Mouse (Mus musculus) brain, embryonic 14.5 days (tissue): Measurements from ENCODE around the gene Cdpf1. TPM values are rescaled to one million over a fixed set of nuclear protein-coding genes. Genes with fewer than 3 reads are reported as not detected.
A peak's percentile ranks its signal among the peaks of the same experiment; 100 is the strongest.
"Not testable (repeated sequence)": the region's sequence is repeated elsewhere in the genome, so short reads cannot be mapped to it uniquely, and the experiment has no call there.

Source experiments
- DNase-seq: peaks from one replicate; pipeline ENCODE4 v3.0.0-alpha.2; 2011; ENCODE audit warnings: low read depth
- CTCF ChIP-seq: fragments of 200-500 bp; IDR thresholded peaks from 2 replicates; pipeline ENCODE4 v1.5.1; 2012; ENCODE audit warnings: inconsistent platforms, mild to moderate bottlenecking, moderate library complexity, borderline replicate concordance; ENCODE audit not compliant: insufficient read depth, insufficient read length; ENCODE audit errors: extremely low read depth
- POLR2A ChIP-seq: fragments of 200-500 bp; IDR thresholded peaks from 2 replicates; pipeline ENCODE4 v1.6.1; 2012; ENCODE audit warnings: mild to moderate bottlenecking, inconsistent platforms, borderline replicate concordance; ENCODE audit not compliant: poor library complexity, insufficient read depth, insufficient read length, severe bottlenecking; ENCODE audit errors: extremely low read depth
- polyA plus RNA-seq: library from polyadenylated mRNA; depleted of rRNA; stranded (reverse); fragments of >200 nt; gene quantifications from 2 replicates; pipeline ENCODE4 v1.2.3, GENCODE M21; 2012

Gene Cdpf1
- polyA plus RNA-seq, 1 experiment = 14.3 TPM

- DNase-seq = no peak
- TF ChIP-seq CTCF = no peak
- TF ChIP-seq POLR2A = no peak
These were observed 12.8 kb downstream of the Cdpf1 start for GRCm38 (mm10) chr15:85798676-85799075.

DNA sequence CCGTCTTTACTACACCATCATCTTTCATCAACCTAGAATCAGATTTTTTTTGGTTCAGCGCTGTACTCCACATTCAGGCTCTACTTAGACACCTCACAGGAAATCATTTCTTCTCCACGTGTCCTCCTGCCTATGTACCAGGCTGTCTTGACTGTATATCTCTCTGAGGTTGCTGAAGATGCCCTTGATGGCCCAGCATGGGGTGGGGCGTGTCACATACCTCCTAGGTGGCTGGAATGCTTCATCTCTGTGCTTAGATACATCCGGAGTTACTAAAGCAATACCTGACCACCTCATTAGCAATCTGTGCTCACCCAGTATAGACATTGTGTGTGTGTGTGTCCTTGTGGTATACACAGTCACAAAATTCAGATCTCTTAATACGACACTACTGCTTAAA is 16.0 kb downstream of the Cdpf1 start:
- TF ChIP-seq POLR2A = no peak
- TF ChIP-seq CTCF = no peak
- DNase-seq = no peak

DNA sequence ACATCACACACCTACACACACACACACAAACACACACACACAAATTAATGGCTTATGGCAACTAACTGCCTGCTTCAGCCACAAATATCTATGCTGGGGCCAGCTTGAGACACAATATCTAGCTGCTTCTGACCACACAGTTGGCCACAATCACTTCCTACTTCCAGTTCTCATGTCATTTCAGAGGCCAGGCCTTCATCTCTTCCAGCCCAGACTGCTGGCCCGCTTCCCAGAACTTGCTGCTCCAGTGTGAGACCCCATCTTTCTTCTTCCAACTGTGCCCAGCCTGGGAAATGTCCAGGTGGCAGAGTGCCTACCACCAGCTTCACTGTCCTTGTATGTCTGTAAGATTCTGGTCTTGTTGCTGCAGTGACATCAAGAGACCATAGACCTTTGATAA is 18.7 kb downstream of the Cdpf1 start:
- DNase-seq = peak; percentile 74
- TF ChIP-seq POLR2A (no peak), CTCF (no peak)

DNA sequence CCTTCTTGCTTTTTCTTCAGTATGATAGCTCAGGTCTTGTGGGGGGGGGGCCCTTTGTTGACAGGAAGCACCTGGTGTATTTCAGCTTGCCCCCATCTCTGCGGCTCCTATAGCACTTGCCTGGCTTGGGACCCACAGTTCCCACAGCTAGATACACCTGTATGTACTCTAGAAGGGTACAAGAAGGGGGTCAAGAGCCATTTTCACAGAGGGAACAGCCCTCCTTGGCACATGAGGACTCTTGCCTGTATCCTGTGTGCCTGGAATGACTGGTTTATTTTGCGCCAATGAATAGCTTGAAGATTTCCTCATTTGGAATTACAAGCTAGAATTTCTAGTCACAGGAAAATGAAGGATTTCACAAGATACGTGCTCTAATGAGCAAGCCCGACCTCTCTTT is 20.0 kb downstream of the Cdpf1 start:
- DNase-seq = no peak

GRCm38 (mm10) chr15:85788633-85789032 is 22.9 kb downstream of the Cdpf1 start:
- no peak for TF ChIP-seq CTCF
- TF ChIP-seq POLR2A = no peak
- no peak for DNase-seq

More for the DNA sequence above, 20.0 kb downstream of the Cdpf1 start:
- TF ChIP-seq POLR2A (no peak), CTCF (no peak)

GRCm38 (mm10) chr15:85788051-85788450 is 23.4 kb downstream of the Cdpf1 start:
- no peak for DNase-seq
- TF ChIP-seq POLR2A (no peak), CTCF (no peak)

GRCm38 (mm10) chr15:85787482-85787881 is 24.0 kb downstream of the Cdpf1 start:
- no peak for DNase-seq
- TF ChIP-seq POLR2A (no peak), CTCF (no peak)

DNA sequence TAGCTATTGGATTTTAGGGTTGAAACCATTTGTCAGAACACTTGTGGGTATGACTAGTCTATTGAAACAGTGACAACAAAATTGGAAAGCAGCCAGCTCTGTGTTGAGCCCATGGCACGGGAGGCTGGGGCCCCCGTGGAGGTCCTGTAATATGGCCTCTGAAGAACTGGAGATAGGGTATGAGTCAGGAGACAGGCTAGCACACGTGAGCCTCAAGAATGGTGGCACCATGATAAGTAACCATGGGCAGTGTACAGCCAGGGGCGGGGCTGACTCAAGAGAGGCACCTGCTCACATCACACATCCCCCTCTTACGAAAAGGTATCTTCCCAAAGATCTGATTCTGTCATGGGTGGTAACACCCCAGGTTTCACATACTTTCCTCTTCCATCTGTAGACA is 24.8 kb downstream of the Cdpf1 start:
- TF ChIP-seq POLR2A (no peak), CTCF (no peak)
- no peak for DNase-seq

DNA sequence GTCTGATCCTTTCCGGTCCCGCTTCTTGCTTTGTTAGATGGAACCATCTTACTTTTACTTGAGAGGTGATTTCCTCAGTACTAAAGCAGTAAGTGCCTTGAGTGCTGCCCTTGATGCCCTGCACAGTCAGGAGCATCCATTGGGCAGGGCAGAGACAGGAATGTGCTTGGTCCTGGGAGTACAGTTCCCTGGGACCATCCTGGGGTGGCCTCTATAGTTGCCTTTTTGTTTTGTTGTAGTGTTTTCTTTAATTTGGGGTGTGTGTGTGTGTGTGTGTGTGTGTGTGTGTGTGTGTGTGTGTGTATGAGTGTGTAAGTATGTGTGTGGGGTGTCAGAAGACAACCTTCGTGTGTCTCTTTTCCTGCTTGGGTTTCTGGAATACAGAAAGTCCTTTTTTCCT is 27.2 kb downstream of the Cdpf1 start:
- no peak for DNase-seq
- TF ChIP-seq POLR2A (no peak), CTCF (no peak)

GRCm38 (mm10) chr15:85783146-85783545 is 28.4 kb downstream of the Cdpf1 start:
- TF ChIP-seq POLR2A (no peak), CTCF (no peak)
- DNase-seq = no peak

DNA sequence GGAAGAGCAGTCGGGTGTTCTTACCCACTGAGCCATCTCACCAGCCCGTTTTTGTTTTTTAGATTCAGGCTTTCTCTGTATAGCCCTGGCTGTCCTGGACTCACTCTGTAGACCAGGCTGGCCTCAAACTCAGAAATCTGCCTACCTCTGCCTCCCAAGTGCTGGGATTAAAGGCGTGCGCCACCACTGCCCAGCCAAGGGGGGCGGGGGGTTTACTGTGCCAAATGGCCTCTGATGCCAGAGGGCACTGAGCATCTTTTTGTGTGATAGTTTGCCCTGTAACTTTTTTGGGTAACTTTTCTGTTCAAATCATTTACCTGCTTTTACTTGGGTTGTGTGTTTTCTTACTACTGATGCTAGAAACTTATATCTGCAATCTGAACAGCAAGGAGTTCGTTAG is 32.6 kb downstream of the Cdpf1 start:
- DNase-seq = not testable (repeated sequence)

- DNase-seq = no peak
- no peak for TF ChIP-seq POLR2A
- no peak for TF ChIP-seq CTCF
These were observed 34.7 kb downstream of the Cdpf1 start for GRCm38 (mm10) chr15:85776771-85777170.

GRCm38 (mm10) chr15:85776241-85776640 is 35.3 kb downstream of the Cdpf1 start:
- TF ChIP-seq CTCF (no peak), POLR2A (no peak)
- no peak for DNase-seq
